Mouse (Mus musculus) liver, embryonic 14.5 days (tissue): ENCODE results near the gene Chchd1.

Experiments used
- CTCF ChIP-seq: IDR thresholded peaks from 2 replicates; pipeline ENCODE4 v1.5.1; 2016; ENCODE audit warnings: antibody characterized with exemption, low read depth, control low read depth
- EP300 ChIP-seq: IDR thresholded peaks from 2 replicates; pipeline ENCODE4 v1.6.1; 2016; ENCODE audit warnings: antibody characterized with exemption, low read depth

GRCm38 (mm10) chr14:20725660-20726339 is 23.0 kb downstream of the Chchd1 start:
- TF ChIP-seq CTCF (no peak), EP300 (no peak)
